Mouse (Mus musculus) liver, embryonic 16.5 days (tissue): Measurements from ENCODE around the gene Dlx6. TPM values are rescaled to one million over a fixed set of nuclear protein-coding genes. Genes with fewer than 3 reads are reported as not detected.

Source experiments
- ATAC-seq: fragments of 200-750 bp; cut with Nextera tagmentation; 2 replicates; pipeline ENCODE4 v1.8.0; 2017; ENCODE audit warnings: low read depth, mild to moderate bottlenecking, moderate number of reproducible peaks, moderate library complexity
- H3K27ac ChIP-seq: fragments of 300-500 bp; sonication (generic); 2 replicates; pipeline ENCODE4 v1.5.1; 2014; ENCODE audit warnings: mild to moderate bottlenecking, low read length
- H3K27me3 ChIP-seq: fragments of 300-500 bp; sonication (generic); 2 replicates; pipeline ENCODE4 v1.6.1; 2014; ENCODE audit warnings: low read depth, low read length, mixed read lengths; ENCODE audit not compliant: control insufficient read depth, insufficient read depth
- H3K36me3 ChIP-seq: fragments of 300-500 bp; sonication (generic); 2 replicates; pipeline ENCODE4 v1.6.1; 2014; ENCODE audit warnings: mild to moderate bottlenecking; ENCODE audit not compliant: control insufficient read depth, insufficient read depth
- H3K4me1 ChIP-seq: fragments of 300-500 bp; sonication (generic); 2 replicates; pipeline ENCODE4 v1.6.1; 2014; ENCODE audit warnings: low read depth, low read length, mixed read lengths; ENCODE audit not compliant: control insufficient read depth
- H3K4me2 ChIP-seq: fragments of 300-500 bp; sonication (generic); 2 replicates; pipeline ENCODE4 v1.6.1; 2014; ENCODE audit warnings: low read depth, low read length, mixed read lengths
- H3K4me3 ChIP-seq: fragments of 300-500 bp; sonication (generic); 2 replicates; pipeline ENCODE4 v1.5.1; 2014; ENCODE audit warnings: low read depth, mild to moderate bottlenecking, low read length
- H3K9ac ChIP-seq: fragments of 300-500 bp; sonication (generic); 2 replicates; pipeline ENCODE4 v1.6.1; 2014; ENCODE audit warnings: low read depth, low read length
- H3K9me3 ChIP-seq: fragments of 300-500 bp; sonication (generic); replicated peaks from 2 replicates; pipeline ENCODE4 v1.6.1; 2016; ENCODE audit warnings: low read length; ENCODE audit not compliant: control insufficient read depth
- WGBS: fragments of 180-500 bp; shearing (Covaris S2); extraction: QIAGEN DNeasy Blood & Tissue Kit; methylation state at CpG from one replicate; pipeline ENCODE4 v1.1.7; 2014; ENCODE audit not compliant: insufficient replicate concordance; 5-methylcytosine and 5-hydroxymethylcytosine counted together
- polyA plus RNA-seq: library from polyadenylated mRNA; unstranded; fragments of >200 nt; fragmentation: Nextera tagmentation; extraction: Ambion mirVana; gene quantifications from 2 replicates; pipeline ENCODE4 v1.2.1, GENCODE M21; 2015

The Dlx6 gene
- polyA plus RNA-seq, 1 experiment from 2014 or later, result not detected

- Histone ChIP-seq H3K9me3 (no peaks in the 10 kb centered on the region), H3K4me1 (no peaks in the 10 kb centered on the region), H3K27ac (no peak overlapping the region), H3K4me2 (no peak overlapping the region), H3K4me3 (no peak overlapping the region), H3K27me3 (peaks cover 91% of the 10 kb centered on the region), H3K9ac (no peak overlapping the region), H3K36me3 (no peaks in the 10 kb centered on the region)
- WGBS, result 3% methylated on average over 19 of the region's 19 CpGs
- ATAC-seq, result no peak
Observed at GRCm38 (mm10) chr6:6873476-6874072, 10.4 kb downstream of the Dlx6 start.

- no peak for ATAC-seq
- Histone ChIP-seq H3K4me1 (no peaks in the 10 kb centered on the region), H3K36me3 (no peaks in the 10 kb centered on the region), H3K9ac (no peak overlapping the region), H3K27ac (no peak overlapping the region), H3K9me3 (no peaks in the 10 kb centered on the region), H3K4me3 (no peak overlapping the region), H3K4me2 (no peak overlapping the region), H3K27me3 (peaks cover 93% of the 10 kb centered on the region)
- WGBS, result 1% methylated on average over 23 of the region's 25 CpGs
Observed at GRCm38 (mm10) chr6:6874073-6874771, 11.1 kb downstream of the Dlx6 start.

- H3K4me2 ChIP-seq, result no peak overlapping the region
- no peak overlapping the region for H3K9ac ChIP-seq
- H3K27me3 ChIP-seq, result peaks cover 97% of the 10 kb centered on the region
- H3K9me3 ChIP-seq, result no peaks in the 10 kb centered on the region
- H3K4me1 ChIP-seq, result no peaks in the 10 kb centered on the region
- no peaks in the 10 kb centered on the region for H3K36me3 ChIP-seq
- no peak for ATAC-seq
- 3% methylated on average over 11 of the region's 11 CpGs for WGBS
- H3K27ac ChIP-seq, result no peak overlapping the region
- no peak overlapping the region for H3K4me3 ChIP-seq
Observed at GRCm38 (mm10) chr6:6875136-6875535, 12.0 kb downstream of the Dlx6 start.

GRCm38 (mm10) chr6:6875676-6876075 is 12.5 kb downstream of the Dlx6 start:
- no peak overlapping the region for H3K4me3 ChIP-seq
- no peak overlapping the region for H3K27ac ChIP-seq
- H3K4me1 ChIP-seq, result no peaks in the 10 kb centered on the region
- no peak overlapping the region for H3K4me2 ChIP-seq
- H3K36me3 ChIP-seq, result no peaks in the 10 kb centered on the region
- WGBS, result 5% methylated on average over 9 of the region's 9 CpGs
- H3K9me3 ChIP-seq, result no peaks in the 10 kb centered on the region
- H3K27me3 ChIP-seq, result peaks cover 97% of the 10 kb centered on the region
- H3K9ac ChIP-seq, result no peak overlapping the region
- ATAC-seq, result no peak

- no peaks in the 10 kb centered on the region for H3K9me3 ChIP-seq
- H3K9ac ChIP-seq, result no peak overlapping the region
- no peak for ATAC-seq
- H3K36me3 ChIP-seq, result no peaks in the 10 kb centered on the region
- H3K27me3 ChIP-seq, result peaks cover 98% of the 10 kb centered on the region
- 2% methylated on average over 2 of the region's 2 CpGs for WGBS
- H3K4me1 ChIP-seq, result no peaks in the 10 kb centered on the region
- H3K27ac ChIP-seq, result no peak overlapping the region
- H3K4me2 ChIP-seq, result no peak overlapping the region
- H3K4me3 ChIP-seq, result no peak overlapping the region
Observed at GRCm38 (mm10) chr6:6876231-6876630, 13.1 kb downstream of the Dlx6 start.

GRCm38 (mm10) chr6:6876731-6877130 is 13.6 kb downstream of the Dlx6 start:
- no peaks in the 10 kb centered on the region for H3K9me3 ChIP-seq
- no peak overlapping the region for H3K27ac ChIP-seq
- H3K9ac ChIP-seq, result no peak overlapping the region
- H3K4me2 ChIP-seq, result no peak overlapping the region
- H3K4me3 ChIP-seq, result no peak overlapping the region
- no peaks in the 10 kb centered on the region for H3K4me1 ChIP-seq
- H3K36me3 ChIP-seq, result no peaks in the 10 kb centered on the region
- WGBS, result 7% methylated on average over 7 of the region's 7 CpGs
- no peak for ATAC-seq
- H3K27me3 ChIP-seq, result peaks cover 99% of the 10 kb centered on the region

- Histone ChIP-seq H3K27ac (no peak overlapping the region), H3K4me3 (no peak overlapping the region), H3K9ac (no peak overlapping the region), H3K4me2 (no peak overlapping the region), H3K4me1 (no peaks in the 10 kb centered on the region), H3K27me3 (peaks cover 99% of the 10 kb centered on the region), H3K36me3 (no peaks in the 10 kb centered on the region), H3K9me3 (no peaks in the 10 kb centered on the region)
- WGBS, result 4% methylated on average over 5 of the region's 5 CpGs
- ATAC-seq, result no peak
Observed at GRCm38 (mm10) chr6:6877346-6877910, 14.3 kb downstream of the Dlx6 start.

- Histone ChIP-seq H3K4me3 (no peak overlapping the region), H3K9ac (no peak overlapping the region), H3K9me3 (no peaks in the 10 kb centered on the region), H3K4me1 (no peaks in the 10 kb centered on the region), H3K27me3 (peaks cover 99% of the 10 kb centered on the region), H3K4me2 (no peak overlapping the region), H3K27ac (no peak overlapping the region), H3K36me3 (no peaks in the 10 kb centered on the region)
- WGBS, result 4% methylated on average over 34 of the region's 34 CpGs
- ATAC-seq, result no peak
Observed at GRCm38 (mm10) chr6:6877981-6878840, 15.1 kb downstream of the Dlx6 start.
